Mouse (Mus musculus): ENCODE data around the gene Foxa1. TPM values are rescaled to one million over a fixed set of nuclear protein-coding genes. Genes with fewer than 3 reads are reported as not detected.

Gene Foxa1
- polyA plus RNA-seq, 1 experiment from 2014 or later = 3.9 TPM

DNA sequence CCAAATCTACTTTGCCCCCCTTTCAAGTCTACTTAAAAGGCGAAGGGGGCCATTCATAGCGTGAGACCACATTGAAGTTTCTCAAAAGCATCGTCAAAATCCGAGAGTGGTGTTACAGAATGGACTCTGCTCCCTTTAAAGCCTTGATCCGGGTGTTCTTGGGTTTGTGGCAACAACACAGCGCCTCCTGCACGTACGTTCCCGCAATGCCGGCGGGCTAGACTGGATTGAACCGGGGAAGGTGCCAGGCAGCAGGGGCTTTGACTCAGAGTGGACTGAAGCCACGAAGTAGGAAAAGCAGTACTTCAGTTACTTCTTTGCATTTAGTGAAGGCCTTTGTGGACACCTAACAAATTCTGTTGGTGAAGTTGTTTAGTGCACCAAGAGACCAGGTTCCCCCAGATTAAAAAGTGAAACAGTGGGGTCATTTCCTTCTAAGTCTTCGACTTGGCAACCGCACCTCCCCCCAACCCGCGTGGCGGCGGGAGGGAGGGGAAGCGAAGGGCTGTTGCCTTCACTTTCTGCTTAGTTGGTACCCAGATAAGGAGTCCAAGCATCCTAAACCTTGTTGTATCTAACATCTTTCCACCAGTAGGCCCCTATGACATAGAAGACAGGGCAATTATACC is 1.8 kb upstream of the Foxa1 start:
- Histone ChIP-seq H3K4me2 (replicated peaks) (no peak overlapping the region), H3K9ac (no peak overlapping the region), H3K4me3 (replicated peaks) (no peak overlapping the region), H3K4me1 (peaks cover 38% of the 10 kb centered on the region), H3K27me3 (peaks cover 96% of the 10 kb centered on the region), H3K27ac (replicated peaks) (no peak overlapping the region), H3K36me3 (no peaks in the 10 kb centered on the region), H3K9me3 (replicated peaks) (no peaks in the 10 kb centered on the region)
- WGBS = 2% methylated on average over 20 of the region's 20 CpGs
- ATAC-seq (ENCODE audit: insufficient number of reproducible peaks, low FRiP score, low TSS enrichment, low read depth) = no peak

- no peak overlapping the region for H3K9ac ChIP-seq
- H3K9me3 ChIP-seq (replicated peaks) = no peaks in the 10 kb centered on the region
- peaks cover 42% of the 10 kb centered on the region for H3K4me1 ChIP-seq
- H3K36me3 ChIP-seq = no peaks in the 10 kb centered on the region
- H3K4me3 ChIP-seq (replicated peaks) = no peak overlapping the region
- ATAC-seq (ENCODE audit: insufficient number of reproducible peaks, low FRiP score, low TSS enrichment, low read depth) = no peak
- peaks cover 96% of the 10 kb centered on the region for H3K27me3 ChIP-seq
- no peak overlapping the region for H3K4me2 ChIP-seq (replicated peaks)
- WGBS = 4% methylated on average over 9 of the region's 9 CpGs
- no peak overlapping the region for H3K27ac ChIP-seq (replicated peaks)
Measured at GRCm38 (mm10) chr12:57547890-57548289, 1.2 kb upstream of the Foxa1 start.

DNA sequence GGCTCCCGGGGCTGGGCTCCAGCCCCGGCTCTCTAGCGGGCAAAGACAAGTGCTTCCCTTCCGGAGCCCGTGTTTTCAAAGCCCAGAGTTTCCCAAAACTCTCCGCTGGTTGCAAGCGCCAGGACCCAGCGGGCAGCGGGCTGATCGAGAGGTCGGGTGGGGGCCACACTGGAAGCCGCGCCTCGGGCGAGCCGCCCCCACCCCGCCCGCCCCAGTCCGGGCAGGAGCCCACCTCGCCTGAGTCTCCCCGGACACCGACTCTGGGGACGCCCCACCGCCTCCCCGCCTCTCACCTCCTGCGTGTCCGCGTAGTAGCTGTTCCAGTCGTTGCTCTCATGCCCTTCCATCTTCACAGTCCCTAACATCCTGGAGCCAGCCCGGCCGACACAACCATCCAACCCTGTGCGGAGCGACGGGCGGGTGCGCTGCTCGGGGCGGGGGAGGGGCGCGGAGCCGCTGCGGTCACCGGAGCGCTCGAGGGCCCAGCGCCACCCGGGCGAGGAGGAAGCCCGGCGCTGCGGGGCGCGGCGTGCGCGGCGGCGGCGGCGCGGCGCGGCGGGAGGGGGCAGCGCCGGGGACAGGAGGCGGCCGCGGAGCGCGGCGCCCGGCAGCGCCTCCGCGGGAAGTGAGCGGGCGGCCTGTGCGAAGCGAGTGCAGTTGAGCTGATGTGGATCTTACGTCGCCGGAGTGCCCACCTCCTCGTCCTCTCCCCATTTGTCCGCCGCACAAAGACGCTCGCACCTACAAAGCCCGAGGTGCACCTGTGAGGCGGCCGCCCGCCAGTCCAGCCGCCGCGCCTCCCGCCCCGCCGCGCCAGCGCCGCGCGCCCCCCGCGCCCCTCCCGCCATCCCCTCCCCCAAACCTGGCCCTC is 1.1 kb downstream of the Foxa1 start:
- under 1% methylated on average over 97 of the region's 106 CpGs for WGBS
- Histone ChIP-seq H3K4me3 (replicated peaks) (peak overlapping the region; percentile 50), H3K36me3 (no peaks in the 10 kb centered on the region), H3K9me3 (replicated peaks) (no peaks in the 10 kb centered on the region), H3K27me3 (peaks cover 96% of the 10 kb centered on the region), H3K4me1 (peaks cover 50% of the 10 kb centered on the region), H3K4me2 (replicated peaks) (peak overlapping the region; percentile 95), H3K9ac (no peak overlapping the region), H3K27ac (replicated peaks) (no peak overlapping the region)
- ATAC-seq (ENCODE audit: insufficient number of reproducible peaks, low FRiP score, low TSS enrichment, low read depth) = peak; percentile 27; the same call in 1 of the 2 replicates

DNA sequence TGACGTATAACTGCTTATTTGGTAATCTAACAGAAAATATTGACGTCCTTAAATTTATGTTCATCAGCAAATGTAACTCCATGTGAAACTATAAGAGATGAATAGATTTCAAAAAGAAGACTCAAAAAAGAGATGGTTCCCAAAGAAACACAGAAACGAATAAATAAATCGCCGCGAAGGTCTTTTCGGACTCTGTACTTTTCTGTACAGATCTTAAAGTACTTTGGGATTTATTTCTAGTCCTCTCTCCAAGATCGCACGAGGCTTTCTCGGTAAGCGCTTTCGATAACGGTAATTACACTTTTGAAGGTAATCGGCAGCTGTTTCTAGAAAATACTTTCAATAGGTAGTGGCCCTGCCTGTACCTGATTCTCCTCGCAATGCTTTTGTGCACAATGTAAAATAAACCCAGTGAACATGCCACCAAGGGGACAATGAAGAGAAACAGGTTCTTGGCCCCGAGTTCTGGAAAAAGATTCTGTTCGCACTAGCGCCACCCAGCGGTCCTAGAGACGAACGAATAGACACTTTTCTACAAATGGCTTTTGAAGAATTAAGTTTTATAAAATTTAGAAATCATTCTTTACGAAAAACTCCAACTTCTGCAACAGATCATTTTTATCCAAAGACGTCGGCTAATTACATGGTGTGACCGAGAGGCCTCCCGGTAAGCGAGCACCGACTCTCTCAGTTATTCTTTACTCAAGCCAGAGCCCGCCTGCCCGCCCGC is 1.9 kb downstream of the Foxa1 start:
- Histone ChIP-seq H3K36me3 (no peaks in the 10 kb centered on the region), H3K27me3 (peaks cover 92% of the 10 kb centered on the region), H3K27ac (replicated peaks) (no peak overlapping the region), H3K4me3 (replicated peaks) (peak overlapping the region; percentile 50), H3K4me1 (peaks cover 44% of the 10 kb centered on the region), H3K9ac (no peak overlapping the region), H3K4me2 (replicated peaks) (peak overlapping the region; percentile 95), H3K9me3 (replicated peaks) (no peaks in the 10 kb centered on the region)
- no peak for ATAC-seq (ENCODE audit: insufficient number of reproducible peaks, low FRiP score, low TSS enrichment, low read depth)
- WGBS = under 1% methylated on average over 31 of the region's 31 CpGs

GRCm38 (mm10) chr12:57543627-57543991 is 3.1 kb downstream of the Foxa1 start:
- H3K9me3 ChIP-seq (replicated peaks) = no peaks in the 10 kb centered on the region
- peaks cover 90% of the 10 kb centered on the region for H3K27me3 ChIP-seq
- no peak overlapping the region for H3K9ac ChIP-seq
- no peak overlapping the region for H3K4me2 ChIP-seq (replicated peaks)
- no peaks in the 10 kb centered on the region for H3K36me3 ChIP-seq
- WGBS = 2% methylated on average over 10 of the region's 10 CpGs
- H3K4me3 ChIP-seq (replicated peaks) = peak overlapping the region; percentile 23
- ATAC-seq (ENCODE audit: insufficient number of reproducible peaks, low FRiP score, low TSS enrichment, low read depth) = no peak
- H3K27ac ChIP-seq (replicated peaks) = no peak overlapping the region
- H3K4me1 ChIP-seq = peaks cover 42% of the 10 kb centered on the region

- H3K4me1 ChIP-seq = peaks cover 46% of the 10 kb centered on the region
- 0 out of 2 replicates have a peak overlapping the region, but pooled peaks have one; percentile 22 for H3K4me2 ChIP-seq (replicated peaks)
- peak overlapping the region; percentile 23 for H3K4me3 ChIP-seq (replicated peaks)
- no peak for ATAC-seq (ENCODE audit: insufficient number of reproducible peaks, low FRiP score, low TSS enrichment, low read depth)
- no peak overlapping the region for H3K9ac ChIP-seq
- peaks cover 88% of the 10 kb centered on the region for H3K27me3 ChIP-seq
- H3K27ac ChIP-seq (replicated peaks) = no peak overlapping the region
- WGBS = 2% methylated on average over 63 of the region's 63 CpGs
- H3K9me3 ChIP-seq (replicated peaks) = no peaks in the 10 kb centered on the region
- no peaks in the 10 kb centered on the region for H3K36me3 ChIP-seq
Measured at GRCm38 (mm10) chr12:57542746-57543626, 3.7 kb downstream of the Foxa1 start.

DNA sequence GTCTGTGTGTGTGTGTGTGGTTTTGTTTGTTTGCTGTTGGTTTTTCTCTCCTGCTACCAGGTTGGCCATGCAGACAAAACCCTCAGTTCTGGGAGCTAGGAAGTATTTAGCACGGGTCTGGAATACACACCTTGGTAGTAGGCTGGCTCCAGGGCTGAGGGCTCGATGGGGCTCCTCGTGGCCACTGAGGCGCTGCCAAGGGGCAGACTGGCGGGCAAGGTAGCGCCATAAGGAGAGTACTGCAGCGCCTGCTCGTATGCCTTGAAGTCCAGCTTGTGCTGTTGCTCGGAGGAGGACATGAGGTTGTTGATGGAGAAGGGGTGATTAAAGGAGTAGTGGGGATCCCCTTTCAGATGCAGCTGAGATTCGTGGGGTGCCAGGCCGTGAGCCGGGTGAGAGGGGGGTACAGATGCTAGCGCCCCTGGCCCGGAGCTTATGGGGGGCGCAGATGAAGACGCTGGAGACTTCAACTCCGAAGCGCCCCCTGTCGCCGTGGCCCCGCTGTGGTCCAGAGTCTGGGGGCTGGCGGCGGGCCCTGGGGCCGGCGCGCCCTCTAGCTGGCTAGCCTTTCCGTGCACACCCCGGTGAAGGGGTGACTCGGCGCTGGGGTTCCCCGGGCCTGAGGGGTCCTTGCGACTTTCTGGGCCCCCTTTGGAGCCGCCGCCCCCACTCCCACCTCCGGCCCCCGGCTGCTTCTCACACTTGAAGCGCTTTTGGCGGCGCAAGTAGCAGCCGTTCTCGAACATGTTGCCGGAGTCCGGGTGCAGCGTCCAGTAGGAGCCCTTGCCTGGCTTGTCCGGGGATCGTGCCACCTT is 4.6 kb downstream of the Foxa1 start:
- Histone ChIP-seq H3K36me3 (no peaks in the 10 kb centered on the region), H3K9me3 (replicated peaks) (no peaks in the 10 kb centered on the region), H3K4me3 (replicated peaks) (peak overlapping the region; percentile 23), H3K27ac (replicated peaks) (no peak overlapping the region), H3K4me1 (peaks cover 46% of the 10 kb centered on the region), H3K9ac (no peak overlapping the region), H3K27me3 (peaks cover 82% of the 10 kb centered on the region), H3K4me2 (replicated peaks) (peak overlapping the region; percentile 19; the same call in 1 of the 2 replicates)
- 0 out of 2 replicates have a peak, but pooled peaks have one; percentile 11 for ATAC-seq (ENCODE audit: insufficient number of reproducible peaks, low FRiP score, low TSS enrichment, low read depth)
- 1% methylated on average over 46 of the region's 46 CpGs for WGBS

GRCm38 (mm10) chr12:57541118-57541517 is 5.6 kb downstream of the Foxa1 start:
- no peaks in the 10 kb centered on the region for H3K36me3 ChIP-seq
- H3K27me3 ChIP-seq = peaks cover 81% of the 10 kb centered on the region
- H3K4me3 ChIP-seq (replicated peaks) = no peak overlapping the region
- no peak overlapping the region for H3K9ac ChIP-seq
- 4% methylated on average over 6 of the region's 6 CpGs for WGBS
- no peak for ATAC-seq (ENCODE audit: insufficient number of reproducible peaks, low FRiP score, low TSS enrichment, low read depth)
- H3K4me1 ChIP-seq = peaks cover 36% of the 10 kb centered on the region
- no peak overlapping the region for H3K27ac ChIP-seq (replicated peaks)
- no peak overlapping the region for H3K4me2 ChIP-seq (replicated peaks)
- H3K9me3 ChIP-seq (replicated peaks) = no peaks in the 10 kb centered on the region

DNA sequence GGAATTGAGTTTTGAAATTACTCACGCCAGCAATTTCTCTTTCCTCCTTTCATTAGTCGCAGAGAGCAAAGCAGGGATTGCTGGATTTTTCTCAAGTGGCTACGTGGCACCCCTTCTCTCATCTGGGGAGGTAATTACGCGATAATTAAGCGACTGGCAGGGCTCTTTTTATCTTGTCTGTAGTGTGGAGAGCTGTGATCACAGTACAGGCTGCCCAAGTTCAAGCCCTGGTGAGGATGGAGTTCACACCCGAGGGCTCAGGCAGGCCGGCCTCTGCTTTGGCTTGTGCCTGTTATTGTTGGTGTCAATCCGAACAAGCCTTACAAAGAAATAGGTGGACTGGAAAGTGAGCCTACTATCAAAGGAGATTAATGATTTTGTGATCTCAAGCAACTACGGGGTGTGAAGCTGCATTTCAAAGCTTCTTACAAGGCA is 7.1 kb downstream of the Foxa1 start:
- 4% methylated on average over 10 of the region's 10 CpGs for WGBS
- Histone ChIP-seq H3K27ac (replicated peaks) (no peak overlapping the region), H3K9ac (no peak overlapping the region), H3K4me1 (peaks cover 25% of the 10 kb centered on the region), H3K27me3 (peaks cover 81% of the 10 kb centered on the region), H3K4me3 (replicated peaks) (peak overlapping the region; percentile 29), H3K36me3 (no peaks in the 10 kb centered on the region), H3K4me2 (replicated peaks) (peak overlapping the region; percentile 44; the same call in 1 of the 2 replicates), H3K9me3 (replicated peaks) (no peaks in the 10 kb centered on the region)
- ATAC-seq (ENCODE audit: insufficient number of reproducible peaks, low FRiP score, low TSS enrichment, low read depth) = no peak
